Mouse (Mus musculus) MEL (cell line): ENCODE measurements at regions not wholly inside any gene's neighbourhood (a gene's known extent, or its start where the extent isn't known, plus 50 kb on each side); places are given as distances from the start of the nearest gene placed in this dataset.

Experiments
- CTCF ChIP-seq, 3 experiments: IDR thresholded peaks in 2 of 3; conservative IDR thresholded peaks in 1 of 3; 2 replicates each; pipeline ENCODE4 v1.5.1; 2011 to 2012; ENCODE audit warnings: low read length in 3 of 3, low read depth in 2 of 3, mild to moderate bottlenecking in 2 of 3, improper control_type of control experiment in 1 of 3, inconsistent platforms in 1 of 3, mixed read lengths in 1 of 3, moderate library complexity in 1 of 3; ENCODE audit not compliant: control insufficient read depth in 1 of 3, insufficient read depth in 1 of 3, poor library complexity in 1 of 3, severe bottlenecking in 1 of 3
- EP300 ChIP-seq, 2 experiments: IDR thresholded peaks; 2 replicates each; pipeline ENCODE4 v1.6.1; 2011; ENCODE audit warnings: improper control_type of control experiment in 2 of 2, low read length in 2 of 2, low read depth in 1 of 2, mild to moderate bottlenecking in 1 of 2
- ETS1 ChIP-seq: IDR thresholded peaks from 2 replicates; pipeline ENCODE4 v1.6.1; 2012; ENCODE audit warnings: low read depth, mild to moderate bottlenecking, inconsistent platforms, low read length, improper control_type of control experiment, moderate library complexity
- HCFC1 ChIP-seq: IDR thresholded peaks from 2 replicates; pipeline ENCODE4 v1.6.1; 2012; ENCODE audit warnings: low read depth, mild to moderate bottlenecking, inconsistent platforms, low read length, improper control_type of control experiment, moderate library complexity
- MAX ChIP-seq: IDR thresholded peaks from 2 replicates; pipeline ENCODE4 v1.6.1; 2011; ENCODE audit warnings: low read length, improper control_type of control experiment
- NELFE ChIP-seq: IDR thresholded peaks from 2 replicates; pipeline ENCODE4 v1.6.1; 2011; ENCODE audit warnings: low read depth, low read length, improper control_type of control experiment
- NRF1 ChIP-seq: IDR thresholded peaks from 2 replicates; pipeline ENCODE4 v1.6.1; 2014; ENCODE audit warnings: low read depth, mild to moderate bottlenecking, inconsistent platforms, low read length, improper control_type of control experiment, moderate library complexity; ENCODE audit not compliant: poor library complexity, insufficient read depth, severe bottlenecking
- POLR2A ChIP-seq, 2 experiments: IDR thresholded peaks; 2 replicates each; pipeline ENCODE4 v1.6.1; 2011 to 2012; ENCODE audit warnings: low read length in 2 of 2, mild to moderate bottlenecking in 2 of 2, control low read depth in 1 of 2, improper control_type of control experiment in 1 of 2, low read depth in 1 of 2, moderate library complexity in 1 of 2; ENCODE audit not compliant: control insufficient read depth in 1 of 2, insufficient read depth in 1 of 2, poor library complexity in 1 of 2
- TAL1 ChIP-seq: IDR thresholded peaks from 2 replicates; pipeline ENCODE4 v1.6.1; 2012; ENCODE audit warnings: mild to moderate bottlenecking, inconsistent platforms, low read length, moderate library complexity, mixed read lengths
- TBP ChIP-seq: IDR thresholded peaks from 2 replicates; pipeline ENCODE4 v1.8.0; 2011; ENCODE audit warnings: low read depth, low read length, improper control_type of control experiment
- UBTF ChIP-seq: IDR thresholded peaks from 2 replicates; pipeline ENCODE4 v1.6.1; 2012; ENCODE audit warnings: low read depth, mild to moderate bottlenecking, inconsistent platforms, low read length, improper control_type of control experiment, moderate library complexity, borderline replicate concordance; ENCODE audit not compliant: insufficient read depth

GRCm38 (mm10) chr17:79417953-79418352 is 63.1 kb upstream of the Cdc42ep3 start:
- TF ChIP-seq CTCF (IDR thresholded peaks at IDR 0.05 in 2 of 3, conservative IDR thresholded peaks at IDR 0.05 in 1 of 3; ENCODE audit: control insufficient read depth in 1 of 3, insufficient read depth in 1 of 3, low read depth in 2 of 3, low read length in 3 of 3, poor library complexity in 1 of 3, severe bottlenecking in 1 of 3) (no peak), UBTF (no peak), ETS1 (no peak), TAL1 (no peak), POLR2A (IDR thresholded peaks at IDR 0.05; ENCODE audit: control insufficient read depth in 1 of 2, insufficient read depth in 1 of 2, low read depth in 1 of 2, low read length in 2 of 2, poor library complexity in 1 of 2) (no peak), TBP (no peak), NELFE (no peak), MAX (no peak), NRF1 (no peak), HCFC1 (no peak), EP300 (IDR thresholded peaks at IDR 0.05; ENCODE audit: low read depth in 1 of 2, low read length in 2 of 2) (no peak)
